ENCODE assay signal across 9 mouse cellular contexts in genomic region chr12:25119278-25119677, GRCm38 (mm10). TPM values are rescaled to one million over a fixed set of nuclear protein-coding genes. Genes with fewer than 3 reads are reported as not detected.
A peak's percentile ranks its signal among the peaks of the same experiment; 100 is the strongest.
DNase-seq lines count a peak whose midpoint lies in the region; ATAC-seq and TF ChIP-seq lines count a peak whose summit lies in the region.
"Had no signal": no experiment of that assay in that cellular context is flagged by ENCODE, and none has a peak within 500 bp of the region (broad histone marks: within the 10 kb centered on the region; RNA-seq: fewer than 3 reads in every experiment).

No protein-coding gene starts in this region.

- DNase-seq in embryo, embryonic 10 days (ENCODE audit: low spot score), result peak; percentile 46
- no peak for DNase-seq in embryo, embryonic 9.5 days (ENCODE audit: extremely low spot score)
- peak; percentile 35 for DNase-seq in gastrocnemius, postnatal 14 days
- DNase-seq in kidney, adult 2 months, result peak; percentile 86
- DNase-seq in lung, embryonic 14.5 days, result peak; percentile 71
- no peak for DNase-seq in left cerebral cortex, adult 2 months (ENCODE audit: extremely low spot score in 1 of 2, low spot score in 2 of 2)

- WGBS in kidney, adult 2 months, result 35% methylated on average over 15 of the region's 15 CpGs
- WGBS in lung, embryonic 14.5 days, result 40% methylated on average over 15 of the region's 15 CpGs

- peak overlapping the region; percentile 77 for H3K27ac ChIP-seq in kidney, adult 2 months (ENCODE audit: insufficient read depth, low read depth, low read length)
- peak overlapping the region; percentile 56 for H3K27ac ChIP-seq in lung, embryonic 14.5 days (ENCODE audit: low read depth)
- H3K27ac ChIP-seq in left cerebral cortex, adult 2 months, result no peak overlapping the region
- H3K27ac ChIP-seq: macrophage had no signal

- 0 out of 2 replicates have a peak, but pooled peaks cover 2% of the 10 kb centered on the region for H3K4me1 ChIP-seq in kidney, adult 2 months (ENCODE audit: control insufficient read depth, insufficient read depth, low read length)
- H3K4me1 ChIP-seq in lung, embryonic 14.5 days (ENCODE audit: insufficient read depth), result peaks cover 7% of the 10 kb centered on the region; the same call in 1 of the 2 replicates

- H3K36me3 ChIP-seq in kidney, adult 2 months (ENCODE audit: control insufficient read depth, insufficient read depth, low read length), result no peaks in the 10 kb centered on the region
- no peaks in the 10 kb centered on the region for H3K36me3 ChIP-seq in lung, embryonic 14.5 days (ENCODE audit: insufficient read depth)

- intact Hi-C loops in gastrocnemius, postnatal 14 days (cut with DNase I; ENCODE audit: low total_unique reads), result no loop called here
- intact Hi-C loops in left cerebral cortex, adult 2 months (cut with DNase I), result no loop called here

- H3K27me3 ChIP-seq in kidney, adult 2 months (replicated peaks; ENCODE audit: control insufficient read depth, insufficient read depth, low read length), result no peaks in the 10 kb centered on the region
- no peaks in the 10 kb centered on the region for H3K27me3 ChIP-seq in lung, embryonic 14.5 days (ENCODE audit: insufficient read depth, low read length)

- H3K9me3 ChIP-seq in lung, embryonic 14.5 days (ENCODE audit: low read depth, low read length), result no peaks in the 10 kb centered on the region

- no peak for TF ChIP-seq CTCF in kidney, adult 2 months (conservative IDR thresholded peaks at IDR 0.05; ENCODE audit: insufficient read depth, insufficient read length, low read depth, low read length)
- TF ChIP-seq CTCF in lung, embryonic 14.5 days (IDR thresholded peaks at IDR 0.05; ENCODE audit: low read depth), result no peak
- no peak for TF ChIP-seq CTCF in left cerebral cortex, adult 2 months (IDR thresholded peaks at IDR 0.05)

- no peak for TF ChIP-seq POLR2A in kidney, adult 2 months (IDR thresholded peaks at IDR 0.05; ENCODE audit: low read depth, low read length)

- H3K4me2 ChIP-seq in lung, embryonic 14.5 days, result no peak overlapping the region

- peak; percentile 85 for ATAC-seq in lung, embryonic 14.5 days (ENCODE audit: insufficient read depth)
- ATAC-seq in CD4-positive, CD25-positive, alpha-beta regulatory T cell, adult 4 months, result no peak
- no peak for ATAC-seq in monocyte, adult 5-6 weeks (replicated peaks; ENCODE audit: insufficient number of reproducible peaks, low FRiP score, low TSS enrichment, poor library complexity, severe bottlenecking)

- no peak overlapping the region for H3K4me3 ChIP-seq in kidney, adult 2 months (ENCODE audit: insufficient read depth, low read depth, low read length)
- no peak overlapping the region for H3K4me3 ChIP-seq in lung, embryonic 14.5 days (ENCODE audit: low read depth, low read length)
- no peak overlapping the region for H3K4me3 ChIP-seq in left cerebral cortex, adult 2 months

- H3K9ac ChIP-seq in lung, embryonic 14.5 days, result no peak overlapping the region

RNA-seq across cellular contexts. Expression of gene Id2, which starts 22.3 kb away (rescaled TPM):
- total RNA-seq in gastrocnemius, postnatal 14 days (2021), result 1 to 10 TPM; 6.5 to 8.0 TPM
- 476 and 599 TPM in 2 replicates for polyA plus RNA-seq in kidney, adult 2 months (2012; rRNA removed)
- polyA plus RNA-seq in lung, embryonic 14.5 days (2014; fragmentation: Nextera tagmentation; extraction: Ambion mirVana), result 470 and 497 TPM in 2 replicates
- 100 to 1,000 TPM; 140 to 167 TPM for total RNA-seq in left cerebral cortex, adult 2 months (2021)
- polyA plus RNA-seq in CD4-positive, CD25-positive, alpha-beta regulatory T cell, adult 4 months (2017; shearing (Covaris generic)), result 100 to 1,000 TPM; 249 to 258 TPM
- 239 to 512 TPM (median 247 TPM) in 3 replicates for total RNA-seq in monocyte, adult 5-6 weeks (2017)

Comparison
In these comparisons a context has a peak if more than half of its experiments do, and no peak if none do; other contexts are left out.
1. DNase-seq: peak in embryo, embryonic 10 days (single experiment), gastrocnemius, postnatal 14 days (single experiment), kidney, adult 2 months (single experiment) and lung, embryonic 14.5 days (single experiment); none in embryo, embryonic 9.5 days (single experiment) and left cerebral cortex, adult 2 months (0 of 2).
2. RNA of gene Id2, which starts 22.3 kb away (total RNA-seq): 239 to 512 TPM in monocyte, adult 5-6 weeks and 140 to 167 TPM in left cerebral cortex, adult 2 months; 6.5 to 8.0 TPM in gastrocnemius, postnatal 14 days; every median in the first group is over 10 times any median in the second.